Mouse (Mus musculus) megakaryocyte, embryonic 14.5 days (primary cell): ENCODE results near the gene Zfp961. TPM values are rescaled to one million over a fixed set of nuclear protein-coding genes. Genes with fewer than 3 reads are reported as not detected.
"Not testable (repeated sequence)": the region's sequence is repeated elsewhere in the genome, so short reads cannot be mapped to it uniquely, and the experiment has no call there.

Experiments
- H3K27me3 ChIP-seq: replicated peaks from 2 replicates; pipeline ENCODE3; 2012; ENCODE audit warnings: inconsistent platforms
- H3K36me3 ChIP-seq: replicated peaks from 2 replicates; pipeline ENCODE3; 2012; ENCODE audit warnings: low read length, inconsistent platforms, mixed read lengths
- H3K4me1 ChIP-seq: 2 replicates; pipeline ENCODE4 v1.6.1; 2012; ENCODE audit warnings: inconsistent platforms
- H3K4me3 ChIP-seq: replicated peaks from 2 replicates; pipeline ENCODE3; 2012; ENCODE audit warnings: moderate library complexity, mild to moderate bottlenecking, inconsistent platforms
- H3K9me3 ChIP-seq: 2 replicates; pipeline ENCODE4 v1.6.1; 2012; ENCODE audit warnings: inconsistent platforms
- FLI1 ChIP-seq: IDR thresholded peaks from 2 replicates; pipeline ENCODE4 v1.6.1; 2012; ENCODE audit warnings: low read length, inconsistent platforms, mixed read lengths
- GATA1 ChIP-seq: IDR thresholded peaks from 3 replicates; pipeline ENCODE4 v1.6.1; 2012; ENCODE audit warnings: mixed read lengths, low read length, inconsistent platforms, borderline replicate concordance
- polyA plus RNA-seq: library from polyadenylated mRNA; stranded (reverse); fragments of >175 nt; gene quantifications from 2 replicates; pipeline ENCODE4 v1.2.3, GENCODE M21; 2012; ENCODE audit warnings: low replicate concordance; ENCODE audit not compliant: insufficient read depth

The Zfp961 gene
- polyA plus RNA-seq, 1 experiment, result 0.17 TPM

DNA sequence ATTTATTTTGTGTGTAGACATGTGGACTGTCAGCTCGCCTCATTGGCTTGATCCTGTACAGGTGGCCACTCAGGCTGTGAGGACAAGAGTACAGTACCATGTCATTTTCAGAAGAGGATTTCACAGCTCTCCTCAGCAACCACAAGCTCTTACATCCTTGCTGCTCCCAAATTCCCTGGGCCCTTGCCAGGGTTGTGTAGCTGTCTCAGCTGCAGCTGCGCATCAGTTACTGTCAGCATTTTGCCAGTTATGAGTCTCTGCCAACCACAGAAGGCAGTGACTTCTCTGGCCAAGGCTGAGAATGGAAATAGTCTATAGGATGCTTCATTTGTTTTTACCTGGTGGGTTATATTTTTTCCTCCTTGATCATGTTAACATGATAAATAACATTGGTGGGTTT, 67.3 kb downstream of the Zfp961 start:
- no peaks in the 10 kb centered on the region for H3K27me3 ChIP-seq
- H3K9me3 ChIP-seq, result no peaks in the 10 kb centered on the region
- no peaks in the 10 kb centered on the region for H3K4me1 ChIP-seq
- H3K4me3 ChIP-seq, result no peak overlapping the region
- TF ChIP-seq GATA1 (no peak), FLI1 (no peak)
- no peaks in the 10 kb centered on the region for H3K36me3 ChIP-seq

DNA sequence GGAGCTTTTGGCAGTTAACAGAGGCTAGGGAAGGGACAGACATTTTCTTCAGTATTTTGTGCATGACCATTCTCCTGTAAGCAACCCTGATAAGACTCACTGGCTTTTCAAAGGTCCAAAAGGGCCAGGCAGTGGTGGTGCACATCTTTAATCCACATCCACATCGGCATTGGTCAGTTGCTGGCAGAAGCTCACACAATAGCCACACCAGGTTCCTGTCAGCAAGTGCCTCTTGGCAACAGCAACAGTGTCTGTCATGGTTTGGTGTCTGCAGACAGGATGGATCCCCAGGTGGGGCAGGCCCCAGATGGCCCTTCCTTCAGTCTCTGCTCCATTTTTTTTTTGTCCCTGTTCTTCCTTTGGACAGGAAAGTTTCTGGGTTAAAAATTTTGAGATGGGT, 68.2 kb downstream of the Zfp961 start:
- H3K4me1 ChIP-seq, result not testable (repeated sequence)

DNA sequence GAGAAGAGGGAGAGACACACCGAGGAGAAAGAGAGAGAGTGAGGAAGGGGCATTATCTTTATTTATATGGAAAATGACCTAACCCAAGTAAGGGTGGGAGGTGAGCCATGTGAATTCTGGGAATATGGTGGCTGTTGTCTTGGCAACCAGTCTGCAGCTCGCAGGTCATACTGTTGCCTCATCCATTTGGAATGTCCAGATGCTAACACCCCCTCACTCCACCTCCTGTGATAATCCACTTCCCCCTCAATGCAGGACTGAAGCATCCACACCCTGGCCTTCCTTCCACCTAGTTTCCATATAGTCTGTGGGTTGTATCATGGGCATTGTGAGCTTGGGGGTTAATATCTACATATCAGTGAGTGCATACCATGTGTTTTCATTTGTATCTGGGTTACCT, 69.0 kb downstream of the Zfp961 start:
- Histone ChIP-seq H3K36me3 (no peaks in the 10 kb centered on the region), H3K27me3 (no peaks in the 10 kb centered on the region), H3K4me1 (no peaks in the 10 kb centered on the region), H3K9me3 (no peaks in the 10 kb centered on the region), H3K4me3 (no peak overlapping the region)
- TF ChIP-seq GATA1 (no peak), FLI1 (no peak)

More for the DNA sequence above, 68.2 kb downstream of the Zfp961 start:
- not testable (repeated sequence) for H3K36me3 ChIP-seq, H3K27me3 ChIP-seq, H3K9me3 ChIP-seq, H3K4me3 ChIP-seq

DNA sequence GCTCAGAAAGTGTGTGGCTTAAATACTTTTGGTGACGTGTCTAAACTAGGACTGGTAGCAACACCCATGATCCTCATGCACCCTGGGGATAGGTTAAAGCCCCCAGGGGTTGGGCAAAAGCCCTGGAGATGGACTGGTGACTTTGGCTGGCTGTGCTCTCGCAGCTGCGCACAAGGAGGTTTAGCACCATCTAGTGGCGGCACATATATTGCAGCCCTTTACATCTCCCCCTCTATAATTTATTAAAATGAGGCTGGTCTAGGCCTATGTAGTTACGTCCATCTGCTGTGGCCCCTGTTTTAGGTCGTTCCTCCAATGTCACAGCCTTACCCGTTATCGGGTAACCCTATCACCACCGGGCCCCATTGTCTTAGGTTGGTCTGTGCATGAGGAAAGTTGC, 74.0 kb downstream of the Zfp961 start:
- H3K9me3 ChIP-seq, H3K27me3 ChIP-seq, H3K36me3 ChIP-seq, H3K4me1 ChIP-seq, H3K4me3 ChIP-seq: not testable (repeated sequence)

DNA sequence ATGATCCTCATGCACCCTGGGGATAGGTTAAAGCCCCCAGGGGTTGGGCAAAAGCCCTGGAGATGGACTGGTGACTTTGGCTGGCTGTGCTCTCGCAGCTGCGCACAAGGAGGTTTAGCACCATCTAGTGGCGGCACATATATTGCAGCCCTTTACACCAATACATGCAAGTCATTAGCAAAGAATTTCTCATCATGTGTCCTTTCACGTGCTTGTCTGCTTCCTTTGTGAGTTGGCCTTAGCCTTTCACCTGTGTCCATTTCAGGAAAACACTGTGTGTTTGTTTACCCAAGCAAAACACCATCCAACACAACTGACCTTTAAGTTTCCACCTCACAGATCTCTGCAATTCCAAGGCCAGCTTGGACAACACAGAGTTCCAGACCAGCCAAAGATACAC, 82.1 kb downstream of the Zfp961 start:
- not testable (repeated sequence) for H3K9me3 ChIP-seq, H3K27me3 ChIP-seq, H3K4me3 ChIP-seq, H3K4me1 ChIP-seq, H3K36me3 ChIP-seq

DNA sequence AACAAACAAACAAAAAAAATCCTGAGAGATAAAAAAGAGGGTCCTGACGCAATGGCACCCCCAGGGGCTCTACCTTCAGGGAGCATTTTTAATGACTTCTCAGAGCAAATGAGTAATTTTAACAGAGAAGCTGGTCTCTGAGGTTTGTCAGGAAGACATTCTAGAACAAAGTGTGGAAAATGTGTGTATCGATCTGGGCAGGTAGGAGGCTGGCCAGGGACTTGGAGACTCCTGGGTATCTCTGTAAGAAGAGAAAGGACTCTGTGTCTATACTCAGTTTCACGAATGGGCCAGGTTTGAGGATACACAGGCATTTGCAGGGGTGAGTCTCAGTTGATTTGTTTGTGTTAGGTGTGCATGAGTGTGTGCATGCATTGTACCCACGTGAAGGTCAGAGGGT, 90.1 kb downstream of the Zfp961 start, which contains the start of gene Olfr372:
TSS of gene Olfr372 (plus strand) at position 301 of the 400 bp plus-strand sequence.
- H3K27me3 ChIP-seq, H3K4me1 ChIP-seq, H3K4me3 ChIP-seq, H3K9me3 ChIP-seq, H3K36me3 ChIP-seq: not testable (repeated sequence)

DNA sequence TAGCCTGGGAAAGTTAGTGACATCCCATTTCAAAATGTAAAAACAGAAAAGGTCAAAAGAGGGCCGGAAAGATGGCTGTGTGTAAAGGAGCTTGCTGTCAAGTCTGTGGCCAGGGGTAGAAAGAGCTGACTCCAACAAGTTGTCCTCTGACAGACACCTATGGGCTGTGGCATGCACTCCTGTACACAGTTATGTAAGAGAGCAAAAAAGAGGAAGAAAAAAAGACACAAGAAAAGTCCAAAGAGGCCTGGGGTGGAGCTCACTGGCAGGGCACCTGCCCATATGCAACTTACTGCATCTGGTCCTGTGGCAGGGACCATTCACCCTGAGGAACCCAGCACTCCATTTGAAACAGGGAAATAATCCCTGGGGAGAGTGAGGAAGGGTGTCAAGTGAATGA, 91.7 kb downstream of the Zfp961 start:
- TF ChIP-seq GATA1, result no peak
- TF ChIP-seq FLI1, result no peak
- Histone ChIP-seq H3K9me3 (no peaks in the 10 kb centered on the region), H3K4me3 (no peak overlapping the region), H3K4me1 (no peaks in the 10 kb centered on the region), H3K27me3 (no peaks in the 10 kb centered on the region), H3K36me3 (no peaks in the 10 kb centered on the region)

Other genes starting within 250 kb of the Zfp961 start
- 0.77 TPM in 1 of 2 replicates, not detected in the other for gene B3gnt3, start 249.2 kb upstream of the Zfp961 start, polyA plus RNA-seq
- gene Fcho1, start 225.3 kb upstream of the Zfp961 start, polyA plus RNA-seq, result 48.6 and 69.2 TPM in 2 replicates
- 0.37 and 0.64 TPM in 2 replicates for gene Zfp709, start 69.0 kb upstream of the Zfp961 start, polyA plus RNA-seq
- not detected in 2 replicates for gene Zfp882, start 42.4 kb upstream of the Zfp961 start, polyA plus RNA-seq
- 0.69 TPM in 1 of 2 replicates, not detected in the other for gene Zfp617, start 42.4 kb upstream of the Zfp961 start, polyA plus RNA-seq
- 5.2 and 6.8 TPM in 2 replicates for gene Cyp4f18, start 58.6 kb downstream of the Zfp961 start, polyA plus RNA-seq
- gene Olfr372, start 90.2 kb downstream of the Zfp961 start, polyA plus RNA-seq, result not detected in 2 replicates
- gene Olfr373, start 132.1 kb downstream of the Zfp961 start, polyA plus RNA-seq, result not detected in 2 replicates
- not detected in 2 replicates for gene Olfr374, start 156.0 kb downstream of the Zfp961 start, polyA plus RNA-seq
- 84.6 and 1,037 TPM in 2 replicates for gene Tpm4, start 183.9 kb downstream of the Zfp961 start, polyA plus RNA-seq
- 48.8 and 66.5 TPM in 2 replicates for gene Rab8a, start 210.2 kb downstream of the Zfp961 start, polyA plus RNA-seq
- gene Hsh2d, start 238.6 kb downstream of the Zfp961 start, polyA plus RNA-seq, result 2.3 and 4.8 TPM in 2 replicates